9 mouse cellular contexts compared by ENCODE assay signal in genomic region chr12:56697011-56697740, GRCm38 (mm10). TPM values are rescaled to one million over a fixed set of nuclear protein-coding genes. Genes with fewer than 3 reads are reported as not detected.
DNase-seq lines count a peak whose midpoint lies in the region; ATAC-seq and TF ChIP-seq lines count a peak whose summit lies in the region.
"Had no signal": no experiment of that assay in that cellular context is flagged by ENCODE, and none has a peak within 500 bp of the region (broad histone marks: within the 10 kb centered on the region; RNA-seq: fewer than 3 reads in every experiment).

No protein-coding gene starts in this region.

- TF ChIP-seq POLR2A in embryonic fibroblast, embryonic 13.5 days (IDR thresholded peaks at IDR 0.05; ENCODE audit: low read depth, low read length), result no peak

- peaks cover 13% of the 10 kb centered on the region for H3K4me1 ChIP-seq in heart, embryonic 11.5 days (ENCODE audit: control insufficient read depth, insufficient read depth, low read length)
- H3K4me1 ChIP-seq in E14TG2a.4 (replicated peaks; ENCODE audit: low read depth, low read length), result peaks cover 51% of the 10 kb centered on the region
- H3K4me1 ChIP-seq in embryonic fibroblast, embryonic 13.5 days (ENCODE audit: control insufficient read depth, insufficient read depth, low read length), result no peaks in the 10 kb centered on the region
- peaks cover 16% of the 10 kb centered on the region for H3K4me1 ChIP-seq in liver, postnatal 0 days (ENCODE audit: insufficient read depth)

- no peaks in the 10 kb centered on the region for H3K9me3 ChIP-seq in heart, embryonic 11.5 days (replicated peaks; ENCODE audit: control insufficient read depth, low read length)
- H3K9me3 ChIP-seq in E14TG2a.4 (ENCODE audit: low read length), result no peaks in the 10 kb centered on the region
- no peaks in the 10 kb centered on the region for H3K9me3 ChIP-seq in liver, postnatal 0 days (ENCODE audit: low read length)

- no peaks in the 10 kb centered on the region for H3K36me3 ChIP-seq in heart, embryonic 11.5 days (ENCODE audit: control insufficient read depth, insufficient read depth, low read length)
- H3K36me3 ChIP-seq in E14TG2a.4 (ENCODE audit: insufficient read depth, low read length), result no peaks in the 10 kb centered on the region
- H3K36me3 ChIP-seq in liver, postnatal 0 days (replicated peaks; ENCODE audit: insufficient read depth, low read length), result no peaks in the 10 kb centered on the region

- WGBS in heart, embryonic 11.5 days (ENCODE audit: insufficient replicate concordance), result under 1% methylated on average over 36 of the region's 36 CpGs
- WGBS in liver, postnatal 0 days (ENCODE audit: insufficient replicate concordance), result 2% methylated on average over 36 of the region's 36 CpGs

- H3K9ac ChIP-seq in heart, embryonic 11.5 days (ENCODE audit: low read depth, low read length), result no peak overlapping the region
- H3K9ac ChIP-seq in liver, postnatal 0 days (replicated peaks), result no peak overlapping the region

- peak overlapping the region; percentile 43 for H3K4me3 ChIP-seq in heart, embryonic 11.5 days (ENCODE audit: low read depth, low read length)
- peak overlapping the region; percentile 71 for H3K4me3 ChIP-seq in E14TG2a.4 (replicated peaks; ENCODE audit: low read length)
- peak overlapping the region; percentile 60 for H3K4me3 ChIP-seq in embryonic fibroblast, embryonic 13.5 days (ENCODE audit: insufficient read depth, low read length)
- H3K4me3 ChIP-seq in liver, postnatal 0 days (ENCODE audit: low read depth, low read length), result peak overlapping the region; percentile 34; the same call in 1 of the 2 replicates

- intact Hi-C loops in heart, postnatal 10 days (cut with DNase I), result loop anchor here (5.0 kb wide), 1 partner anchor 840 kb away; no protein-coding TSS in a partner anchor

- no peak for TF ChIP-seq EP300 in liver, postnatal 0 days (IDR thresholded peaks at IDR 0.05; ENCODE audit: low read depth)

- no peak for DNase-seq in heart, postnatal 10 days
- no peak for DNase-seq in liver, postnatal 0 days
- DNase-seq in adrenal gland, postnatal 10 days, result no peak
- DNase-seq in urinary bladder, postnatal 25 days (ENCODE audit: low spot score), result no peak
- DNase-seq: kidney, postnatal 14 days had no signal

- H3K27me3 ChIP-seq in heart, embryonic 11.5 days (ENCODE audit: control insufficient read depth, insufficient read depth, low read length), result peaks cover 89% of the 10 kb centered on the region
- H3K27me3 ChIP-seq in E14TG2a.4 (ENCODE audit: insufficient read depth, low read length), result peaks cover 88% of the 10 kb centered on the region
- peaks cover 93% of the 10 kb centered on the region for H3K27me3 ChIP-seq in liver, postnatal 0 days (ENCODE audit: insufficient read depth, low read length)

- ATAC-seq in heart, embryonic 11.5 days (replicated peaks; ENCODE audit: insufficient number of reproducible peaks, low FRiP score, low TSS enrichment), result no peak
- ATAC-seq in liver, postnatal 0 days, result peak; percentile 6; the same call in 1 of the 2 replicates
- ATAC-seq in granulocyte monocyte progenitor cell, adult 5-6 weeks (replicated peaks; ENCODE audit: poor library complexity, severe bottlenecking), result no peak

- no peak for TF ChIP-seq CTCF in E14TG2a.4 (conservative IDR thresholded peaks at IDR 0.05; ENCODE audit: low read length)
- TF ChIP-seq CTCF in embryonic fibroblast, embryonic 13.5 days (IDR thresholded peaks at IDR 0.05; ENCODE audit: borderline replicate concordance, insufficient read depth, low read length), result no peak
- TF ChIP-seq CTCF in liver, postnatal 0 days (IDR thresholded peaks at IDR 0.05; ENCODE audit: low read depth), result no peak

- no peak overlapping the region for H3K27ac ChIP-seq in heart, embryonic 11.5 days (ENCODE audit: low read depth, low read length)
- no peak overlapping the region for H3K27ac ChIP-seq in embryonic fibroblast, embryonic 13.5 days (ENCODE audit: insufficient read depth, low read length)
- H3K27ac ChIP-seq in liver, postnatal 0 days (ENCODE audit: low read depth), result no peak overlapping the region

- H3K4me2 ChIP-seq in heart, embryonic 11.5 days, result peak overlapping the region; percentile 80
- peak overlapping the region; percentile 27 for H3K4me2 ChIP-seq in liver, postnatal 0 days (ENCODE audit: low read depth, low read length)

RNA-seq across cellular contexts. Expression of gene Pax9, which starts 5.6 kb away (rescaled TPM):
- polyA plus RNA-seq in heart, embryonic 11.5 days (2014; fragmentation: Nextera tagmentation; extraction: Ambion mirVana), result 0.08 and 0.50 TPM in 2 replicates
- total RNA-seq in heart, postnatal 10 days (2021), result under 1 TPM; 0.12 to 0.24 TPM
- polyA plus RNA-seq in embryonic fibroblast, embryonic 13.5 days (2011; ENCODE audit: insufficient read length, low read depth, missing spikeins), result 3.0 and 3.5 TPM in 2 replicates
- polyA plus RNA-seq in liver, postnatal 0 days (2015; fragmentation: Nextera tagmentation; extraction: Ambion mirVana), result 0.11 and 0.13 TPM in 2 replicates
- not detected for total RNA-seq in adrenal gland, postnatal 10 days (2021)
- not detected in 2 replicates for total RNA-seq in granulocyte monocyte progenitor cell, adult 5-6 weeks (2014; fragmentation: Nextera tagmentation)
- not detected in 2 replicates for total RNA-seq in granulocyte monocyte progenitor cell, adult 5-6 weeks (2017)
